Mouse (Mus musculus): ENCODE results near the gene Cnot1.
A peak's percentile ranks its signal among the peaks of the same experiment; 100 is the strongest.

Cnot1 gene

GRCm38 (mm10) chr8:95738596-95738995, 68.7 kb downstream of the Cnot1 start:
- DNase-seq (ENCODE audit: low spot score in 2 of 2): no peak

GRCm38 (mm10) chr8:95727625-95728024, 79.6 kb downstream of the Cnot1 start:
- DNase-seq (ENCODE audit: low spot score in 2 of 2): no peak

DNA sequence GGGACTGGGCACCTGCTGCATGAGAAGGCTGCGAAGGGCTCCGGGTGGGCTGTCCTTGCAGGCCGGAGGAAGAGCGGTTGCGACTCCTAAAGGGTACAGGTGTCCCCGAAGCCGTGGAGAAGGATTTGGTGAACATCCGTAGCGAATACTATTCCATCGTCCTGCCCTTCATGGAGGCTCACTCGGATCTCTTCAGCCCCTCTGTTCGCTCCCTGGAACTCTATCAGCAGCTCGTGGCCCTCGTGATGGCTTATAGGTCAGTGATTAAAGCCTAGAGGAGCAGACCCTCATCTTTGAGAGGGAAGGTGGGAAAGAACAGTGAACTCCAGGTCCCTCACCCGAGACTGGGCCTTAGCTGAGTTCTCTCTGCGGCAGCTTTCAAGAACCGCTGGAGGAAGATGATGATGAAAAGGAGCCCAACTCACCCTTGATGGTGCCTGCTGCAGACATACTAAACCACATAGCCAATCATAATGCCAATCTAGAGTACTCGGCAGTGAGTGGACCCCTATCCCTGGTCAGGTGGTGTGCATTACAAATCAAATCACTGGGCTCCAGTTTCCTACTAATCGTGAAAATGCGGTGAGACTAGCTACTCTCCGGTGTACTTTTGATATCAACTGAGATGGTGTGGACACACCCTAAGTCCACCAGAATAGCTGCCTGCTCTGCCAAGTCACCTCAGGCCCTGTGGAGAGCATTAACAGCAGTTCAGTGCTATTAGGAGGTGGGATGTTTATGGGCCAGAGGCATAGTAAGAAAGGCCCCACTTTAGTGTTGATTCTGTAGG, 90.5 kb downstream of the Cnot1 start:
- peak in 1 of 2 experiments; percentile 17 for DNase-seq (ENCODE audit: low spot score in 2 of 2)

DNA sequence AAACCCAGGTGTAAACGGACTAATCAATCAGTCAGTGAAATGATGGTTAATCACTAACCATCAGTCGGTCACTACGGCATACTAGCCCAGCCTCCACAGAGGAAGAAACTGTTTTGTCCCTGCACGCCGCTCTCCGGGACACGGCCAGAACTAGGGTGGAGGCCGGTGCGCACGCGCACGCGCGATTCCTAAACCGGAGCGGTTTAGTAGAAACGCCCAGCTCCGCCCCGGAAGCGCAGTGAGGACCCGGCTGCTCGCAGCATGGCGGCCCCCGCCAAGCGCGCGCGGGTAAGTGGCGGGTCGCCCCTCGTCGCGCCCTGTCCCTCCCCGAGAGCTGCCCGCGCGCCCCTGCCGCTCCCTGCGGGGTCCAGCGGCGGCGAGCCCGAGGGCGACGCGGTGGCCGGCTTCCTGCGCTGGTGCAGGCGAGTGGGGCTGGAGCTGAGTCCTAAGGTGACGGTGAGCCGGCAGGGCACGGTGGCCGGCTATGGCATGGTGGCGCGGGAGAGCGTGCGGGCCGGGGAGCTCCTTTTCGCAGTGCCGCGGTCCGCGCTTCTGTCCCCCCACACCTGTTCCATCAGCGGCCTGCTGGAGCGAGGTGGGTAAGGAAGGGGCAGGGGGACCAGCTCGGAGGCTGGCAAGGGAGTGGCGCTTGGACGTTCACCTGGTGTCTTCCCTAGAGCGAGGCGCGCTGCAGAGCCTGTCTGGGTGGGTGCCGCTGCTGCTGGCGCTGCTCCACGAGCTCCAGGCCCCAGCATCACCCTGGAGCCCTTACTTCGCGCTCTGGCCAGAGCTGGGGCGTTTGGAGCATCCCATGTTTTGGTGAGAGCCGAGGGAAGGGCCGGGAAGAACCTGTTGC, 91.4 kb downstream of the Cnot1 start, which contains the start of gene Setd6:
Gene Setd6, plus strand, starts transcription at position 206 of the 856 bp plus-strand sequence.
- DNase-seq (ENCODE audit: low spot score in 2 of 2): peak; percentile 80 to 89

- DNase-seq (ENCODE audit: low spot score in 2 of 2): peak in 1 of 2 experiments; percentile 16
These were observed 92.3 kb downstream of the Cnot1 start for GRCm38 (mm10) chr8:95714837-95715413.

GRCm38 (mm10) chr8:95714367-95714766, 92.9 kb downstream of the Cnot1 start:
- DNase-seq (ENCODE audit: low spot score in 2 of 2): no peak

DNA sequence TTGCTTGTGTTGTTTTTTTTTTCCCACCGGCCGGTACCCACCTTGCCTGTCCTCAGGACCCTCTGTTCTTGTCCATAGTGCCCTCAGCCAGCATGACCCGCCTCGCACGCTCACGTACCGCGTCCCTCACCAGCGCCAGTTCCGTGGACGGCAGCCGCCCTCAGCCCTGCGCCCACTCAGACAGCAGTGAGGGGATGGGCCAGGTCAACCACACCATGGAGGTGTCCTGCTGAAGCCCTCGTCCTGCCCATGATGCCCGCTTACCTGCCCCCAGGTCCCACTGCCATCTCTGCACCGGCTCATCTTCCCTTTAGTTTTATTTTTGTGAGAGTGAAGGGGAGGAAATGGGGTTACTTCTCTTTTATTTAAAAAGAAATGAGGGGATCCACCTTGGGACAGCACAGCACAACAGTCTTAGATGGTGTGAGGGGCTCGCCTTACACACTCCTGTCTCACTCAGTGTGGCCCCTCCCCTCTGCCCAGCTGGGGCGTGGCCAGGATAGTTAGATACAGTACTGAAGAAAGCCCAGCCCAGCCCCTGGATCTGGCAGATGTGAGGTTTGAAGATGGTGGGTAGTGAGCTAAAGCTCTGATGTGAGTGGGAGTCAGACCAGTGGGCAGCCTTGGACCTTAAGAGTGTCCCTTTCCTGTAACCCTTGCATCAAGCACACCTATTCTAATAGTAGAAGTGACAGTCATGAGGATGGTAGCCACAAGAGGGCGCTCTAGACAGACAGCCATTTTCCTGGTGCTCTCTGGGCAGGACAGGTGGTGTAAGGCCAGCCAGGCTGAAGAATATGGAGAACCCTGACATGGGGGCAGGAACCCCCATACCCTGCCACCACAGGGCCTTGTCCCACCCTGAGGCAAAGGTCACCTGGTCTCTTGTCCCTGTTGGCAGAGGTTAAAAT, 93.9 kb downstream of the Cnot1 start:
- peak; percentile 81 to 88 for DNase-seq (ENCODE audit: low spot score in 2 of 2)

GRCm38 (mm10) chr8:95712395-95712794, 94.9 kb downstream of the Cnot1 start:
- DNase-seq (ENCODE audit: low spot score in 2 of 2): no peak

- DNase-seq (ENCODE audit: low spot score in 2 of 2): no peak
These were observed 96.2 kb downstream of the Cnot1 start for GRCm38 (mm10) chr8:95711029-95711428.

- DNase-seq (ENCODE audit: low spot score in 2 of 2): no peak
These were observed 97.7 kb downstream of the Cnot1 start for GRCm38 (mm10) chr8:95709579-95709978.

DNA sequence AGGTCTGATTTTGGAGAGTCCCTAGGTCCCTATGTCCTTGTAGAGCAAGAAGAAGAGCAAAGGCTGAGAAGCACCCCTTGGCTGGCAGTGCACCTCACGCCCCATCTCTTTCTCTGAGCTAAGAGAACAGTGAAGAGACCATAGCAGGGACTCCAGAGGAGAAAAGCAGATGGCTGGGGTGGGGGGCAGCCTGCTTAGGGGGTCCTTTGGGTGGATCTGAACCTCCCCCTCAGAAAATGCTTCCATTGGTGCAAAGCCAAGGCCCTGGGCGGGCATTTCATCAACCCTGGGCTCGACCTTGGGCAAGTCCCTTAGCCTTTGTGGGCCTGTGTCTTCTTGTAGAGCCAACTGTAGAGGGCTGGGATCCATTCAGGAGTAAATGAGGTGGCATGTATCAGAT, 102.7 kb downstream of the Cnot1 start:
- no peak for DNase-seq (ENCODE audit: low spot score in 2 of 2)

DNA sequence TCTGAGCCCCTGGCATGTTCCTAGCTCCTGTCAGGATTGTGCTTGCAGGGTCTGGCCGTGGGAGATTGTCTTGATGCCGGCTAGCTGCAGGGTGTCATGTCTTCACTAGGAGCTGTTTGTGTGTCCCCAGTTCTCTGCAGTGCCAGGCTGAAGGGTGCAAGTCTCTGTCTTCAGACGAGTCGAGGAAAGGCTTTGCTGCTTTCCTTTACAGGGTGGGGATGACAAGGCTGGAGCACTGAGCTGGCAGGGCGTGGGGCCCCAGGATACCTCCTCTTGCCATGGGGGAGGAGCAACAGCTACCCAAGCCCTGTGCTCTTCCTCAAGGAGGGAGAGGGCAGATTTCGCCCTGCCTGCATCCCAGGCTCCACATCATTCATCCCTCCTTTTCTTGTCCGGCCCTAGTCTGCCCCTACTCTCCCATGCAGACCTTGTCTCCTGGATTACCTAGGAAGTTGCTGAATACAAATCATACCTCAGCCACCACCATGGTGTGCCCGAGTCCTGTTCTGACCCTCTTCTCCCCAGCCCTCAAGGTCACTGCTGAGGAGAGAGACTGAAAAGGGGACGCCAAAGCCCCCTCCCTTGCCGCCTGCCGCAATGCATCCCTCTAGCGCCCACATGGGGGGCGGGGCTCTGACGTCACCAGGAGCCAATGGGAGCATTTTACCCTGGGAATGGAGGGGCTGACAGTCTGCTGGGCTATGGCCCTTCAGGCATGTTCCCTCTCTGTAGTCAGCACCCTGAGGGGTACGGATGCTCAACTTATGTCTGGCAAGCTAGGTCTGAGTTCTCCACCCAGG, 103.6 kb downstream of the Cnot1 start:
- DNase-seq (ENCODE audit: low spot score in 2 of 2): no peak

DNA sequence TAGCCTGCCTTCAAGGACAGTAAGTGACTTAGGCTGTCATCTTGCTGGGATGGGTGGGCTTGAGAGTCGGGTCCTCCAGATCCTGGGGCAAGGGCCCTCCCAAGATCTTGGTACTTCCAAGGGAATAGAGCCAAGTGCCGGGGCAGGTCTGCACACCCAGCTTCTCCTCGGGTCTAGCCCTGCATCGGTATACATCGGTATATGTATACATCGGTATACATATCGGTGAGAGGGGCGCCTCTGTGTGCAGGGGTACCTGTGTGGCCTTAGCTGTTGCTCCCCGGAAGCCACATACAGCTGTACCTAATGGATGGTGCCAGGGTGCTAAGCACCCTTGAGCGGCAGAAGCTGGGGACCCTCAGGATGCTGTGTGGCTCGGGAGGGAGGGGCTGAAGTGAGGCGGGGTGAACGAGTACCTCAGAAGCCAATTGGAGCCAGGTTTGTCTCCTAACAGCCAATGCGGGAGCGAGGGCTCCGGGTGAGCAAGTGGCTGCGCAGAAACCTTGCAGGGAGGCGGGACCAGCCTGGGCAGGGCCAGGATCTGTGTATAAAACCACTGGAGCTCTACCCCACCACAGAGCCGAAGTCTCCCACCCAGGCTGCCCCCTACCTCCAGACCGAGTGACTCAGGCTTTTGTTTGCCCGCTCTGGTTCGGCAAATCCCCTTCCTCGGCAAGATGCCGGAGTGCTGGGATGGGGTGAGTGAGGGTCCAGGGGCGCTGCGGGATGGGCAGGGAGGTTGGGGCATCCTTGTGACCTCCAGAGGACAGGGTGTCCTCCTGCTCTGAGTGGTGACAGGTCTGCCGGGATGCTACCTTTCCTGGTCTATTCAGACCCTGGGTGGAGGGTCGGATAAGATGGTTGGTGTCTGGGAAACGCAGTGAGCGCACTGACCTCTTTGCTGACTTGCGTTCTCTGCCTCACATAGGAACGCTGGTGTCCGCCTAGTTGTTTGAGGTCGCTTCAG, 104.5 kb downstream of the Cnot1 start:
- peak in 1 of 2 experiments; percentile 66 for DNase-seq (ENCODE audit: low spot score in 2 of 2)

DNA sequence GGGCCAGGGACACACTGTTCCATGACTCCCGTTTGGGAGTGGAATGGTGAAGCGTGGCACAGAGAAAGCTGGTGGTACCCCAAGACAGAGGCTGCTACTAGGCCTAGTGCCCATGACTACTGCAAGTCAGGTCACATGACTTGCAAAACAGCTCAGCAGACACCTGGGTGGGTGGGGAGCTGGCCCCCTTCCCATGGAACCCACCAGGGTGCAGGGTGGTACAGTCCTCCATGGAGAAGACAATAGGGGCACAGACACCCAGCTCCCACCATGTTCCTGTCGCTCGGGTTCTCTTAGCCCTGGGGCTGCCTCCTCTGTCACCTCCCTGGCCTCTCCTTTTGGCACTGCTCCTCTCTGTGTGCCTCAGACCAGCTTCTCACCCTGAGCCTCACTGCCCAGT, 105.5 kb downstream of the Cnot1 start:
- no peak for DNase-seq (ENCODE audit: low spot score in 2 of 2)

- DNase-seq (ENCODE audit: low spot score in 2 of 2): no peak
These were observed 107.0 kb downstream of the Cnot1 start for GRCm38 (mm10) chr8:95700282-95700681.

GRCm38 (mm10) chr8:95698179-95698578, 109.1 kb downstream of the Cnot1 start:
- DNase-seq (ENCODE audit: low spot score in 2 of 2): no peak

- DNase-seq (ENCODE audit: low spot score in 2 of 2): peak; percentile 69 to 83
These were observed 110.1 kb downstream of the Cnot1 start for GRCm38 (mm10) chr8:95697128-95697527.

DNA sequence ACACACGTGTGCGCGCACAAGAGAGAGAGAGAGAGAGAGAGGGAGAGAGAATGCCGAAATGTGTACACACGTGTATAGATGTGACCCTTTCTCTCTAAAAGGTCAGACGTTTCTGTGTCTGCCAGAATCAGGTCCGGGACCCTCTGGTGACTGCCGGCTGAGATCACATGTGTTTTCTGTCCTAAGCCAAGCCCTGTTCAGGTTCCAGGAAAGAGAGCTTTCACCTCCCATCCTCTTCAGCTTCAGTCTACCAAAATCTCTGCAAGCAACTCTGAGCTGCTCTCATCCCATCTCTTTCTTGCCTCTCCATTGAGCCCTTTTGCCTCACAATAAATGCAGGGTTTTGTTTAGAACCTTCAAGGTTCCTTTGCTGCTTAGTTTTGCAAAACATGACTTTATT, 110.6 kb downstream of the Cnot1 start:
- no peak for DNase-seq (ENCODE audit: low spot score in 2 of 2)

DNA sequence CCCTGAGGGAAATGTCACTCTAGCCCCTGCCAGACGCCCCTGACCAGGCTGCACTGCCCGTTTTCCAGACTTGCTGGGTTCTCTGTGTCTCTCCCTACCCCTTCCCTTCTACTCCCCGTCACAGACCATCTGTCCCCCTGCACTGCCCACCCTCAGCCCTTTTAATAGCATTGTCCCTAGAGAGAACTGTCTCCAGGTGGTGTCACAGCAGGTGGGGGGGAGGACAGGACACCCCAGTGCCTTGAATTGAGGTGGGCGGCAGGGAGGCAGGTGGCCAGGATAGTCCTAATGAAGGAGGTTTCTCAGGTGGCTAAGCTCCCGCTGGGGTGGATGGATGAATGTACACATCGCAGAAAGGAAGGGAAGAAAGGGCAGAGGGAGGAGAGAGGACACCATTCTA, 112.6 kb downstream of the Cnot1 start:
- DNase-seq (ENCODE audit: low spot score in 2 of 2): no peak

All from spleen, postnatal 10 days (tissue).